Mouse (Mus musculus) limb, embryonic 12.5 days (tissue): ENCODE results near the gene Srrt. TPM values are rescaled to one million over a fixed set of nuclear protein-coding genes. Genes with fewer than 3 reads are reported as not detected.
A peak's percentile ranks its signal among the peaks of the same experiment; 100 is the strongest.
"Not testable (repeated sequence)": the region's sequence is repeated elsewhere in the genome, so short reads cannot be mapped to it uniquely, and the experiment has no call there.

ENCODE experiments used
- ATAC-seq: fragments of 200-750 bp; cut with Nextera tagmentation; 2 replicates; pipeline ENCODE4 v1.8.0; 2017; ENCODE audit warnings: low read depth, moderate TSS enrichment; ENCODE audit not compliant: insufficient number of reproducible peaks, insufficient read depth, low FRiP score, low TSS enrichment
- H3K27ac ChIP-seq: fragments of 300-500 bp; sonication (generic); 2 replicates; pipeline ENCODE4 v1.5.1; 2016; ENCODE audit warnings: mild to moderate bottlenecking, moderate library complexity
- H3K27me3 ChIP-seq: fragments of 300-500 bp; sonication (generic); 2 replicates; pipeline ENCODE4 v1.6.1; 2016; ENCODE audit warnings: mild to moderate bottlenecking, moderate library complexity
- H3K36me3 ChIP-seq: fragments of 300-500 bp; sonication (generic); 2 replicates; pipeline ENCODE4 v1.6.1; 2016; ENCODE audit warnings: mild to moderate bottlenecking, moderate library complexity
- H3K4me1 ChIP-seq: fragments of 300-500 bp; sonication (generic); replicated peaks from 2 replicates; pipeline ENCODE4 v1.6.1; 2016
- H3K4me2 ChIP-seq: fragments of 300-500 bp; sonication (generic); 2 replicates; pipeline ENCODE4 v1.6.1; 2016; ENCODE audit warnings: mild to moderate bottlenecking, moderate library complexity
- H3K4me3 ChIP-seq: fragments of 300-500 bp; sonication (generic); replicated peaks from 2 replicates; pipeline ENCODE4 v1.5.1; 2016; ENCODE audit warnings: mild to moderate bottlenecking
- H3K9ac ChIP-seq: fragments of 300-500 bp; sonication (generic); replicated peaks from 2 replicates; pipeline ENCODE4 v1.6.1; 2016; ENCODE audit warnings: mild to moderate bottlenecking, moderate library complexity
- H3K9me3 ChIP-seq: fragments of 300-500 bp; sonication (generic); 2 replicates; pipeline ENCODE4 v1.6.1; 2016; ENCODE audit warnings: mild to moderate bottlenecking, moderate library complexity
- WGBS: fragments of 180-500 bp; shearing (Covaris S2); methylation state at CpG from one replicate; pipeline ENCODE4 v1.1.7; 2016; 5-methylcytosine and 5-hydroxymethylcytosine counted together
- polyA plus RNA-seq: library from polyadenylated mRNA; unstranded; fragments of >200 nt; fragmentation: Nextera tagmentation; extraction: Ambion mirVana; gene quantifications from 2 replicates; pipeline ENCODE4 v1.2.1, GENCODE M21; 2016

Gene Srrt
- polyA plus RNA-seq, 1 experiment from 2014 or later = 182 TPM

GRCm38 (mm10) chr5:137287032-137287952 lies 20.2 kb downstream of the Srrt start, which contains the start of gene Ache:
Ache (plus strand) TSS chr5:137287519.
- ATAC-seq = 0 out of 2 replicates have a peak, but pooled peaks have one; percentile 9
- H3K36me3 ChIP-seq = no peaks in the 10 kb centered on the region
- H3K4me2 ChIP-seq = peak within 1 kb of the TSS; percentile 80
- no peak within 1 kb of the TSS for H3K27ac ChIP-seq
- H3K9me3 ChIP-seq = 0 out of 2 replicates have a peak, but pooled peaks cover 6% of the 10 kb centered on the region
- 1% methylated on average over 40 of the region's 40 CpGs for WGBS
- peak within 1 kb of the TSS; percentile 43 for H3K4me3 ChIP-seq
- peak within 1 kb of the TSS; percentile 59 for H3K9ac ChIP-seq
- peaks cover 24% of the 10 kb centered on the region for H3K4me1 ChIP-seq
- peaks cover 66% of the 10 kb centered on the region for H3K27me3 ChIP-seq

GRCm38 (mm10) chr5:137286655-137287031 lies 20.8 kb downstream of the Srrt start:
- H3K9ac ChIP-seq = peak overlapping the region; percentile 45
- 2% methylated on average over 15 of the region's 16 CpGs for whole genome bisulfite sequencing
- no peak overlapping the region for H3K27ac ChIP-seq
- H3K36me3 ChIP-seq = no peaks in the 10 kb centered on the region
- H3K27me3 ChIP-seq = peaks cover 59% of the 10 kb centered on the region
- peaks cover 24% of the 10 kb centered on the region for H3K4me1 ChIP-seq
- H3K9me3 ChIP-seq = 0 out of 2 replicates have a peak, but pooled peaks cover 6% of the 10 kb centered on the region
- 0 out of 2 replicates have a peak, but pooled peaks have one; percentile 22 for ATAC-seq
- peak overlapping the region; percentile 80 for H3K4me2 ChIP-seq
- H3K4me3 ChIP-seq = peak overlapping the region; percentile 43

GRCm38 (mm10) chr5:137285986-137286385 lies 21.5 kb downstream of the Srrt start:
- peaks cover 53% of the 10 kb centered on the region for H3K27me3 ChIP-seq
- H3K36me3 ChIP-seq = no peaks in the 10 kb centered on the region
- no peak for ATAC-seq
- no peak overlapping the region for H3K4me3 ChIP-seq
- H3K9ac ChIP-seq = no peak overlapping the region
- 0 out of 2 replicates have a peak, but pooled peaks cover 6% of the 10 kb centered on the region for H3K9me3 ChIP-seq
- WGBS = 53% methylated on average over 7 of the region's 7 CpGs
- H3K4me1 ChIP-seq = peaks cover 24% of the 10 kb centered on the region
- H3K4me2 ChIP-seq = no peak overlapping the region
- no peak overlapping the region for H3K27ac ChIP-seq

GRCm38 (mm10) chr5:137285045-137285444 lies 22.4 kb downstream of the Srrt start:
- H3K27me3 ChIP-seq = peaks cover 43% of the 10 kb centered on the region
- WGBS = 65% methylated on average over 5 of the region's 5 CpGs

GRCm38 (mm10) chr5:137284411-137284810 lies 23.1 kb downstream of the Srrt start:
- Histone ChIP-seq H3K27me3 (peaks cover 37% of the 10 kb centered on the region), H3K4me1 (peaks cover 24% of the 10 kb centered on the region)
- not testable (repeated sequence) for H3K4me2 ChIP-seq, ATAC-seq, H3K9me3 ChIP-seq, H3K36me3 ChIP-seq, H3K27ac ChIP-seq, H3K9ac ChIP-seq, H3K4me3 ChIP-seq
- WGBS = 88% methylated on average over 5 of the region's 6 CpGs

More at GRCm38 (mm10) chr5:137285045-137285444, 22.4 kb downstream of the Srrt start:
- Histone ChIP-seq H3K9ac (no peak overlapping the region), H3K36me3 (no peaks in the 10 kb centered on the region), H3K4me3 (no peak overlapping the region), H3K4me2 (no peak overlapping the region), H3K27ac (no peak overlapping the region), H3K9me3 (0 out of 2 replicates have a peak, but pooled peaks cover 6% of the 10 kb centered on the region), H3K4me1 (peaks cover 24% of the 10 kb centered on the region)
- no peak for ATAC-seq

GRCm38 (mm10) chr5:137277360-137278342 lies 29.8 kb downstream of the Srrt start:
- H3K4me1 ChIP-seq = 0 out of 2 replicates have a peak, but pooled peaks cover 5% of the 10 kb centered on the region
- peak overlapping the region; percentile 31 for H3K4me2 ChIP-seq

GRCm38 (mm10) chr5:137268131-137268910 lies 39.2 kb downstream of the Srrt start:
- peak overlapping the region; percentile 34 for H3K4me2 ChIP-seq
- no peak for ATAC-seq
- H3K9me3 ChIP-seq = peaks cover 4% of the 10 kb centered on the region
- no peaks in the 10 kb centered on the region for H3K36me3 ChIP-seq
- peaks cover 7% of the 10 kb centered on the region; the same call in 1 of the 2 replicates for H3K4me1 ChIP-seq
- no peak overlapping the region for H3K27ac ChIP-seq
- WGBS = 39% methylated on average over 18 of the region's 18 CpGs
- H3K4me3 ChIP-seq = 0 out of 2 replicates have a peak overlapping the region, but pooled peaks have one; percentile 6
- 0 out of 2 replicates have a peak overlapping the region, but pooled peaks have one; percentile 23 for H3K9ac ChIP-seq
- peaks cover 10% of the 10 kb centered on the region; the same call in 1 of the 2 replicates for H3K27me3 ChIP-seq

More at GRCm38 (mm10) chr5:137277360-137278342, 29.8 kb downstream of the Srrt start:
- 31% methylated on average over 18 of the region's 18 CpGs for WGBS
- Histone ChIP-seq H3K36me3 (no peaks in the 10 kb centered on the region), H3K27ac (no peak overlapping the region), H3K9me3 (peaks cover 11% of the 10 kb centered on the region), H3K9ac (no peak overlapping the region), H3K27me3 (peaks cover 2% of the 10 kb centered on the region; the same call in 1 of the 2 replicates), H3K4me3 (no peak overlapping the region)
- ATAC-seq = peak; percentile 68; the same call in 1 of the 2 replicates

- Histone ChIP-seq H3K9me3 (no peaks in the 10 kb centered on the region), H3K27ac (no peak overlapping the region), H3K4me3 (no peak overlapping the region), H3K4me1 (peaks cover 7% of the 10 kb centered on the region; the same call in 1 of the 2 replicates), H3K27me3 (peaks cover 10% of the 10 kb centered on the region; the same call in 1 of the 2 replicates), H3K9ac (no peak overlapping the region), H3K4me2 (no peak overlapping the region), H3K36me3 (no peaks in the 10 kb centered on the region)
- ATAC-seq = no peak
- 86% methylated on average over 11 of the region's 11 CpGs for WGBS
Measured at GRCm38 (mm10) chr5:137264787-137265186, 42.7 kb downstream of the Srrt start.

GRCm38 (mm10) chr5:137263897-137264720 lies 43.4 kb downstream of the Srrt start:
- H3K36me3 ChIP-seq = no peaks in the 10 kb centered on the region
- peaks cover 7% of the 10 kb centered on the region; the same call in 1 of the 2 replicates for H3K4me1 ChIP-seq
- H3K27me3 ChIP-seq = peaks cover 10% of the 10 kb centered on the region; the same call in 1 of the 2 replicates
- H3K9ac ChIP-seq = no peak overlapping the region
- no peak overlapping the region for H3K4me2 ChIP-seq
- H3K4me3 ChIP-seq = no peak overlapping the region
- 79% methylated on average over 14 of the region's 14 CpGs for WGBS
- no peak overlapping the region for H3K27ac ChIP-seq
- no peaks in the 10 kb centered on the region for H3K9me3 ChIP-seq
- ATAC-seq = no peak
